In the genomic region with DNA sequence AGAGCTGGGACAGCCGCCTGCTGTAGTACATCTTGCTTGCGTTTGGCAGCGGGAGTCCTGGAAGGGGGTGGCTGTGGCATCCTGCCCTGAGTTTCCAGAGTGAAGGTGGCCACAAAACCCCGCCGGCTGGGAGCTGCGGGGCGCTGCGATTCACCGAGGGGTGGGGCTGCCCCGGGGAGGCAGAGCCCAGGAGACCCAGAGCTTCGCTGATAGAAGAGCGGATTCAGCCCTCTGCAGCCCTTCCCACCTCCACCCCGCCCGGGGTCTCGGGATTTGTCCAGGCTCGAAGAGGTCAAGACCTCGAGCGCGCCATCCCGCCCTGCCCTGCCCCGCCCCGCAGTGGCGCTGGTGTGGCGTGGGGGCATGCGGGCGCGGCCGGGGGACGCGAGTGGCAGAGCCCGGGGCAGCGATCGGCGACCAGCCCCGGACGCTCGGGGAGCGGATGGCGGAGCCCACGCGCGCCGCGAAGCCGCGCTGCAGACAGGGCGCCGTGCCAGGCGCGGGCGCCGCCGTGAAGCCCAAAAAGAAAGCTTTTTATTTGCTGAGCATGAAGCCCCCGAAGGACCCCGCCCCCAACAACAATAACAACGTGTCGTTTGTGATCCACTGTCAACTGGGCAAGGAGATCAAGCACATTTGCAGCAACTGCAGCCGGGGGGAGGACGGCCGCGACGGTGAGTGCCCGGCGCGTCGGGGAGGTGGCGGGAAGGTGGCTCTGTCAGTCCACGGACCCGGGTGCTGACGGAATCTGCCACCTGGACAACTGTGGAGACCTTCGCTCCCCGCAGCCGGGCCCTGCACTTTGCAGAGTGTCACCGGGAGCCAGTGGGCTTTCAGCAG, we compare ENCODE assay signal across 8 mouse cellular contexts.
DNase-seq lines count a peak whose midpoint lies in the region; ATAC-seq and TF ChIP-seq lines count a peak whose summit lies in the region.

No protein-coding gene starts in this region.

- intact Hi-C loops in gastrocnemius, adult 2 months (cut with DNase I): no loop called here
- intact Hi-C loops in left cerebral cortex, postnatal 14 days (cut with DNase I): no loop called here

- peak overlapping the region; percentile 76 for H3K4me3 ChIP-seq in gastrocnemius, adult 2 months
- peak overlapping the region; percentile 74 for H3K4me3 ChIP-seq in hindbrain, embryonic 16.5 days (ENCODE audit: low read length)
- H3K4me3 ChIP-seq in midbrain, embryonic 11.5 days (ENCODE audit: low read depth, low read length): peak overlapping the region; percentile 56
- peak overlapping the region; percentile 63 for H3K4me3 ChIP-seq in stomach, embryonic 16.5 days (replicated peaks; ENCODE audit: low read length)

- TF ChIP-seq CTCF in gastrocnemius, adult 2 months (IDR thresholded peaks at IDR 0.05): no peak

- H3K9ac ChIP-seq in hindbrain, embryonic 16.5 days (ENCODE audit: low read depth, low read length): peak overlapping the region; percentile 84
- H3K9ac ChIP-seq in midbrain, embryonic 11.5 days (ENCODE audit: low read length): peak overlapping the region; percentile 62
- peak overlapping the region; percentile 77 for H3K9ac ChIP-seq in stomach, embryonic 16.5 days (ENCODE audit: low read length)

- H3K27ac ChIP-seq in gastrocnemius, adult 2 months: peak overlapping the region; percentile 62
- no peak overlapping the region for H3K27ac ChIP-seq in hindbrain, embryonic 16.5 days (ENCODE audit: low read depth, low read length)
- H3K27ac ChIP-seq in midbrain, embryonic 11.5 days (ENCODE audit: low read depth, low read length): no peak overlapping the region
- H3K27ac ChIP-seq in stomach, embryonic 16.5 days (ENCODE audit: low read length): no peak overlapping the region

- no peaks in the 10 kb centered on the region for H3K9me3 ChIP-seq in hindbrain, embryonic 16.5 days (ENCODE audit: control insufficient read depth, low read length)
- no peaks in the 10 kb centered on the region for H3K9me3 ChIP-seq in midbrain, embryonic 11.5 days (ENCODE audit: control insufficient read depth, low read length)
- no peaks in the 10 kb centered on the region for H3K9me3 ChIP-seq in stomach, embryonic 16.5 days (replicated peaks; ENCODE audit: control insufficient read depth, low read length)

- DNase-seq in adrenal gland, postnatal 25 days: peak; percentile 27
- DNase-seq in cerebellum, postnatal 14 days: peak; percentile 79
- peak; percentile 53 for DNase-seq in gastrocnemius, adult 2 months
- peak; percentile 69 to 77 for DNase-seq in left cerebral cortex, postnatal 14 days (ENCODE audit: low spot score in 2 of 2)
- DNase-seq in midbrain, embryonic 11.5 days (ENCODE audit: low spot score, missing footprints): peak; percentile 91
- no peak for DNase-seq in thymus, postnatal 36 days

- H3K4me2 ChIP-seq in hindbrain, embryonic 16.5 days (ENCODE audit: low read length): peak overlapping the region; percentile 99
- H3K4me2 ChIP-seq in midbrain, embryonic 11.5 days: peak overlapping the region; percentile 100
- H3K4me2 ChIP-seq in stomach, embryonic 16.5 days (ENCODE audit: low read depth, low read length): peak overlapping the region; percentile 100

- H3K36me3 ChIP-seq in hindbrain, embryonic 16.5 days (ENCODE audit: control insufficient read depth, insufficient read depth, low read length): no peaks in the 10 kb centered on the region
- no peaks in the 10 kb centered on the region for H3K36me3 ChIP-seq in midbrain, embryonic 11.5 days (ENCODE audit: control insufficient read depth, insufficient read depth, low read length)
- no peaks in the 10 kb centered on the region for H3K36me3 ChIP-seq in stomach, embryonic 16.5 days (ENCODE audit: control insufficient read depth, insufficient read depth, low read length)

- no peaks in the 10 kb centered on the region for H3K27me3 ChIP-seq in hindbrain, embryonic 16.5 days (replicated peaks; ENCODE audit: control insufficient read depth, insufficient read depth, low read length)
- H3K27me3 ChIP-seq in midbrain, embryonic 11.5 days (ENCODE audit: control insufficient read depth, insufficient read depth, low read length): peaks cover 10% of the 10 kb centered on the region
- H3K27me3 ChIP-seq in stomach, embryonic 16.5 days (ENCODE audit: control insufficient read depth, insufficient read depth, low read length): peaks cover 8% of the 10 kb centered on the region; the same call in 1 of the 2 replicates

- ATAC-seq in hindbrain, embryonic 16.5 days: peak; percentile 53
- peak; percentile 71 for ATAC-seq in midbrain, embryonic 11.5 days (ENCODE audit: low FRiP score)
- ATAC-seq in stomach, embryonic 16.5 days (ENCODE audit: insufficient read depth, low FRiP score): peak; percentile 21; the same call in 1 of the 2 replicates

- H3K4me1 ChIP-seq in hindbrain, embryonic 16.5 days (ENCODE audit: control insufficient read depth, insufficient read depth, low read depth, low read length): peaks cover 15% of the 10 kb centered on the region
- peaks cover 5% of the 10 kb centered on the region; the same call in 1 of the 2 replicates for H3K4me1 ChIP-seq in midbrain, embryonic 11.5 days (ENCODE audit: control insufficient read depth, insufficient read depth, low read length)
- H3K4me1 ChIP-seq in stomach, embryonic 16.5 days (ENCODE audit: control insufficient read depth, insufficient read depth, low read length): peaks cover 5% of the 10 kb centered on the region

- under 1% methylated on average over 42 of the region's 74 CpGs for WGBS in hindbrain, embryonic 16.5 days
- under 1% methylated on average over 73 of the region's 74 CpGs for WGBS in midbrain, embryonic 11.5 days
- WGBS in stomach, embryonic 16.5 days: under 1% methylated on average over 72 of the region's 74 CpGs

Comparison
In these comparisons a context has a peak if more than half of its experiments do, and no peak if none do; other contexts are left out.
1. DNase-seq: peak in adrenal gland, postnatal 25 days (single experiment), cerebellum, postnatal 14 days (2 of 2), gastrocnemius, adult 2 months (single experiment), left cerebral cortex, postnatal 14 days (2 of 2) and midbrain, embryonic 11.5 days (single experiment); none in thymus, postnatal 36 days (0 of 2).
2. ATAC-seq: peak in every context shown above with its lines; median percentile 71 in midbrain, embryonic 11.5 days; 53 in hindbrain, embryonic 16.5 days; 21 in stomach, embryonic 16.5 days.
3. Peak in every context shown above with its lines, with median percentiles within 50 percentile points of each other: H3K4me3 ChIP-seq, H3K4me2 ChIP-seq and H3K9ac ChIP-seq.